Mouse (Mus musculus) bone marrow macrophage, adult 2 months (primary cell): Measurements from ENCODE around the gene Fgf15. TPM values are rescaled to one million over a fixed set of nuclear protein-coding genes. Genes with fewer than 3 reads are reported as not detected.
A peak's percentile ranks its signal among the peaks of the same experiment; 100 is the strongest.

Experiments used
- H3K27ac ChIP-seq: 2 replicates; pipeline ENCODE4 v1.5.1; 2012; ENCODE audit warnings: low read depth, low read length; ENCODE audit not compliant: insufficient read depth
- H3K4me1 ChIP-seq: 2 replicates; pipeline ENCODE4 v1.6.1; 2012; ENCODE audit warnings: low read length; ENCODE audit not compliant: control insufficient read depth, insufficient read depth
- H3K4me3 ChIP-seq: 2 replicates; pipeline ENCODE4 v1.5.1; 2012; ENCODE audit warnings: mild to moderate bottlenecking, low read length, moderate library complexity; ENCODE audit not compliant: insufficient read depth
- CTCF ChIP-seq: IDR thresholded peaks from 2 replicates; pipeline ENCODE4 v1.5.1; 2012; ENCODE audit warnings: low read depth, mild to moderate bottlenecking, low read length, moderate library complexity
- POLR2A ChIP-seq: IDR thresholded peaks from 2 replicates; pipeline ENCODE4 v1.6.1; 2012; ENCODE audit warnings: mild to moderate bottlenecking, low read depth, low read length, borderline replicate concordance
- polyA plus RNA-seq: library from polyadenylated mRNA; stranded (reverse); fragments of >200 nt; gene quantifications from 2 replicates; pipeline ENCODE4 v1.2.4, GENCODE M21; 2012; ENCODE audit not compliant: missing spikeins, insufficient read depth, insufficient read length

Gene Fgf15
- polyA plus RNA-seq, 1 experiment = not detected

- 0 out of 2 replicates have a peak, but pooled peaks cover 2% of the 10 kb centered on the region for H3K4me1 ChIP-seq
- H3K4me3 ChIP-seq = peak overlapping the region; percentile 57
- H3K27ac ChIP-seq = peak overlapping the region; percentile 67
- TF ChIP-seq CTCF (no peak), POLR2A (no peak)
These were observed 45.9 kb downstream of the Fgf15 start for GRCm38 (mm10) chr7:144942071-144942743.

- Histone ChIP-seq H3K4me1 (0 out of 2 replicates have a peak, but pooled peaks cover 2% of the 10 kb centered on the region), H3K27ac (peak overlapping the region; percentile 67), H3K4me3 (peak overlapping the region; percentile 57)
- TF ChIP-seq CTCF = no peak
These were observed 46.4 kb downstream of the Fgf15 start for GRCm38 (mm10) chr7:144942744-144943135.

- peak overlapping the region; percentile 57 for H3K4me3 ChIP-seq
- 0 out of 2 replicates have a peak, but pooled peaks cover 2% of the 10 kb centered on the region for H3K4me1 ChIP-seq
- H3K27ac ChIP-seq = peak overlapping the region; percentile 67
- no peak for TF ChIP-seq CTCF
- TF ChIP-seq POLR2A = no peak
These were observed 46.9 kb downstream of the Fgf15 start for GRCm38 (mm10) chr7:144943254-144943653.

Other genes starting within 250 kb of the Fgf15 start
- not detected in 2 replicates for gene Ano1, start 144.6 kb upstream of the Fgf15 start, polyA plus RNA-seq
- not detected in 2 replicates for gene Fgf3, start 58.4 kb upstream of the Fgf15 start, polyA plus RNA-seq
- gene Fgf4, start 49.2 kb upstream of the Fgf15 start, polyA plus RNA-seq = not detected in 2 replicates
- gene LTO1, start 18.6 kb downstream of the Fgf15 start, polyA plus RNA-seq = 21.5 and 30.3 TPM in 2 replicates
- 31.4 and 31.9 TPM in 2 replicates for gene Ccnd1, start 43.4 kb downstream of the Fgf15 start, polyA plus RNA-seq